Mouse (Mus musculus) liver, embryonic 12.5 days (tissue): Measurements from ENCODE around the gene Ubc. TPM values are rescaled to one million over a fixed set of nuclear protein-coding genes. Genes with fewer than 3 reads are reported as not detected.

ENCODE experiments used
- ATAC-seq: fragments of 200-750 bp; cut with Nextera tagmentation; 2 replicates; pipeline ENCODE4 v1.8.0; 2017; ENCODE audit warnings: moderate number of reproducible peaks, mild to moderate bottlenecking, moderate library complexity
- H3K27ac ChIP-seq: fragments of 300-500 bp; sonication (generic); 2 replicates; pipeline ENCODE4 v1.5.1; 2016; ENCODE audit warnings: mild to moderate bottlenecking
- H3K27me3 ChIP-seq: fragments of 300-500 bp; sonication (generic); replicated peaks from 2 replicates; pipeline ENCODE4 v1.6.1; 2016; ENCODE audit warnings: mild to moderate bottlenecking, moderate library complexity
- H3K36me3 ChIP-seq: fragments of 300-500 bp; sonication (generic); 2 replicates; pipeline ENCODE4 v1.6.1; 2016; ENCODE audit warnings: mild to moderate bottlenecking, moderate library complexity
- H3K4me1 ChIP-seq: fragments of 300-500 bp; sonication (generic); 2 replicates; pipeline ENCODE4 v1.6.1; 2016
- H3K4me2 ChIP-seq: fragments of 300-500 bp; sonication (generic); 2 replicates; pipeline ENCODE4 v1.6.1; 2016; ENCODE audit warnings: mild to moderate bottlenecking, moderate library complexity
- H3K4me3 ChIP-seq: fragments of 300-500 bp; sonication (generic); 2 replicates; pipeline ENCODE4 v1.5.1; 2016; ENCODE audit warnings: mild to moderate bottlenecking, moderate library complexity
- H3K9ac ChIP-seq: fragments of 300-500 bp; sonication (generic); 2 replicates; pipeline ENCODE4 v1.6.1; 2016; ENCODE audit warnings: mild to moderate bottlenecking, moderate library complexity
- H3K9me3 ChIP-seq: fragments of 300-500 bp; sonication (generic); replicated peaks from 2 replicates; pipeline ENCODE4 v1.6.1; 2016; ENCODE audit warnings: mild to moderate bottlenecking, moderate library complexity
- WGBS: fragments of 180-500 bp; shearing (Covaris S2); methylation state at CpG from one replicate; pipeline ENCODE4 v1.1.7; 2016; ENCODE audit not compliant: insufficient replicate concordance; 5-methylcytosine and 5-hydroxymethylcytosine counted together
- polyA plus RNA-seq: library from polyadenylated mRNA; unstranded; fragments of >200 nt; fragmentation: Nextera tagmentation; extraction: Ambion mirVana; gene quantifications from 2 replicates; pipeline ENCODE4 v1.2.1, GENCODE M21; 2016

Gene Ubc
- polyA plus RNA-seq, 1 experiment from 2014 or later: 673 TPM

GRCm38 (mm10) chr5:125409348-125410090, 19.5 kb upstream of the Ubc start:
- Histone ChIP-seq H3K27me3 (no peaks in the 10 kb centered on the region), H3K36me3 (peaks cover 16% of the 10 kb centered on the region), H3K4me1 (peaks cover 42% of the 10 kb centered on the region), H3K9me3 (no peaks in the 10 kb centered on the region), H3K4me2 (peak overlapping the region; percentile 89), H3K27ac (peak overlapping the region; percentile 70; the same call in 1 of the 2 replicates), H3K9ac (peak overlapping the region; percentile 54), H3K4me3 (peak overlapping the region; percentile 56)
- WGBS: 14% methylated on average over 20 of the region's 20 CpGs
- ATAC-seq: peak; percentile 38; the same call in 1 of the 2 replicates

GRCm38 (mm10) chr5:125408842-125409241, 18.8 kb upstream of the Ubc start:
- peaks cover 45% of the 10 kb centered on the region for H3K4me1 ChIP-seq
- H3K36me3 ChIP-seq: peaks cover 10% of the 10 kb centered on the region
- peak overlapping the region; percentile 54 for H3K9ac ChIP-seq
- H3K4me2 ChIP-seq: peak overlapping the region; percentile 89
- peak overlapping the region; percentile 56 for H3K4me3 ChIP-seq
- peak; percentile 79 for ATAC-seq
- no peaks in the 10 kb centered on the region for H3K9me3 ChIP-seq
- under 1% methylated on average over 13 of the region's 13 CpGs for WGBS
- peak overlapping the region; percentile 75 for H3K27ac ChIP-seq
- H3K27me3 ChIP-seq: no peaks in the 10 kb centered on the region

- H3K9ac ChIP-seq: no peak overlapping the region
- peak overlapping the region; percentile 75 for H3K27ac ChIP-seq
- H3K4me2 ChIP-seq: peak overlapping the region; percentile 89
- peaks cover 2% of the 10 kb centered on the region; the same call in 1 of the 2 replicates for H3K36me3 ChIP-seq
- no peak for ATAC-seq
- H3K4me3 ChIP-seq: peak overlapping the region; percentile 56
- no peaks in the 10 kb centered on the region for H3K9me3 ChIP-seq
- WGBS: 39% methylated on average over 14 of the region's 14 CpGs
- H3K27me3 ChIP-seq: peaks cover 2% of the 10 kb centered on the region
- H3K4me1 ChIP-seq: peaks cover 53% of the 10 kb centered on the region
Measured at GRCm38 (mm10) chr5:125407910-125408575, 18.0 kb upstream of the Ubc start.

- peak overlapping the region; percentile 84; the same call in 1 of the 2 replicates for H3K27ac ChIP-seq
- H3K36me3 ChIP-seq: no peaks in the 10 kb centered on the region
- peak overlapping the region; percentile 78 for H3K9ac ChIP-seq
- H3K4me3 ChIP-seq: peak overlapping the region; percentile 64
- WGBS: 50% methylated on average over 13 of the region's 13 CpGs
- H3K27me3 ChIP-seq: peaks cover 10% of the 10 kb centered on the region
- no peak for ATAC-seq
- H3K9me3 ChIP-seq: no peaks in the 10 kb centered on the region
- peak overlapping the region; percentile 89 for H3K4me2 ChIP-seq
- H3K4me1 ChIP-seq: peaks cover 61% of the 10 kb centered on the region
Measured at GRCm38 (mm10) chr5:125407020-125407830, 17.2 kb upstream of the Ubc start.

- WGBS: 2% methylated on average over 20 of the region's 20 CpGs
- Histone ChIP-seq H3K4me2 (peak overlapping the region; percentile 89), H3K4me3 (peak overlapping the region; percentile 64), H3K4me1 (peaks cover 61% of the 10 kb centered on the region), H3K9me3 (no peaks in the 10 kb centered on the region), H3K27ac (peak overlapping the region; percentile 84), H3K27me3 (peaks cover 16% of the 10 kb centered on the region), H3K9ac (peak overlapping the region; percentile 78), H3K36me3 (no peaks in the 10 kb centered on the region)
- ATAC-seq: peak; percentile 51
Measured at GRCm38 (mm10) chr5:125406322-125407016, 16.5 kb upstream of the Ubc start.

- peak overlapping the region; percentile 64 for H3K4me3 ChIP-seq
- ATAC-seq: peak; percentile 36
- H3K27me3 ChIP-seq: peaks cover 21% of the 10 kb centered on the region
- peaks cover 61% of the 10 kb centered on the region for H3K4me1 ChIP-seq
- H3K4me2 ChIP-seq: peak overlapping the region; percentile 89
- H3K9ac ChIP-seq: peak overlapping the region; percentile 78
- H3K36me3 ChIP-seq: no peaks in the 10 kb centered on the region
- no peaks in the 10 kb centered on the region for H3K9me3 ChIP-seq
- WGBS: 2% methylated on average over 31 of the region's 31 CpGs
- peak overlapping the region; percentile 88 for H3K27ac ChIP-seq
Measured at GRCm38 (mm10) chr5:125405546-125406248, 15.7 kb upstream of the Ubc start.

- peak overlapping the region; percentile 64 for H3K4me3 ChIP-seq
- H3K27ac ChIP-seq: peak overlapping the region; percentile 88
- peak; percentile 26; the same call in 1 of the 2 replicates for ATAC-seq
- H3K9ac ChIP-seq: peak overlapping the region; percentile 70
- H3K27me3 ChIP-seq: peaks cover 24% of the 10 kb centered on the region
- H3K9me3 ChIP-seq: no peaks in the 10 kb centered on the region
- H3K4me1 ChIP-seq: peaks cover 57% of the 10 kb centered on the region
- H3K36me3 ChIP-seq: no peaks in the 10 kb centered on the region
- under 1% methylated on average over 28 of the region's 28 CpGs for WGBS
- peak overlapping the region; percentile 89 for H3K4me2 ChIP-seq
Measured at GRCm38 (mm10) chr5:125404903-125405545, 15.0 kb upstream of the Ubc start.

GRCm38 (mm10) chr5:125404536-125404902, 14.5 kb upstream of the Ubc start:
- no peak for ATAC-seq
- H3K4me2 ChIP-seq: peak overlapping the region; percentile 89
- peaks cover 29% of the 10 kb centered on the region for H3K27me3 ChIP-seq
- H3K9me3 ChIP-seq: no peaks in the 10 kb centered on the region
- H3K36me3 ChIP-seq: no peaks in the 10 kb centered on the region
- 2% methylated on average over 7 of the region's 7 CpGs for WGBS
- H3K4me3 ChIP-seq: peak overlapping the region; percentile 64
- H3K9ac ChIP-seq: peak overlapping the region; percentile 70
- peaks cover 52% of the 10 kb centered on the region for H3K4me1 ChIP-seq
- H3K27ac ChIP-seq: peak overlapping the region; percentile 88

- Histone ChIP-seq H3K27me3 (peaks cover 37% of the 10 kb centered on the region), H3K9ac (peak overlapping the region; percentile 59), H3K4me3 (peak overlapping the region; percentile 64), H3K4me2 (peak overlapping the region; percentile 89), H3K27ac (peak overlapping the region; percentile 17; the same call in 1 of the 2 replicates), H3K9me3 (no peaks in the 10 kb centered on the region), H3K4me1 (peaks cover 47% of the 10 kb centered on the region), H3K36me3 (no peaks in the 10 kb centered on the region)
- WGBS: 18% methylated on average over 31 of the region's 31 CpGs
- ATAC-seq: no peak
Measured at GRCm38 (mm10) chr5:125403481-125404465, 13.8 kb upstream of the Ubc start.
